In genomic region chr6:8735657-8736492, GRCm38 (mm10) we compare ENCODE assay signal across 8 mouse cellular contexts. TPM values are rescaled to one million over a fixed set of nuclear protein-coding genes. Genes with fewer than 3 reads are reported as not detected.
A peak's percentile ranks its signal among the peaks of the same experiment; 100 is the strongest.
DNase-seq lines count a peak whose midpoint lies in the region; TF ChIP-seq lines count a peak whose summit lies in the region.
"Had no signal": no experiment of that assay in that cellular context is flagged by ENCODE, and none has a peak within 500 bp of the region (broad histone marks: within the 10 kb centered on the region; RNA-seq: fewer than 3 reads in every experiment).

No protein-coding gene starts in this region.

- no peak overlapping the region for H3K27ac ChIP-seq in cerebellum, adult 2 months (ENCODE audit: insufficient read depth, low read length)
- H3K27ac ChIP-seq: liver, embryonic 13.5 days had no signal

- TF ChIP-seq CTCF in cerebellum, adult 2 months (IDR thresholded peaks at IDR 0.05; ENCODE audit: borderline replicate concordance, insufficient read depth, low read depth, low read length) = peak; percentile 82

- no peaks in the 10 kb centered on the region for H3K27me3 ChIP-seq in cerebellum, adult 2 months (ENCODE audit: control insufficient read depth, insufficient read depth, low read length)
- H3K27me3 ChIP-seq: liver, embryonic 13.5 days had no signal

- DNase-seq in R1 (ENCODE audit: low read depth, low spot score) = peak; percentile 49
- DNase-seq in cerebellum, adult 2 months = peak; percentile 66 to 75
- DNase-seq in frontal cortex, adult 2 months (ENCODE audit: extremely low spot score in 1 of 2, low spot score in 1 of 2) = peak; percentile 42 to 86
- peak; percentile 92 for DNase-seq in induced T-regulatory cell, adult 2 months (ENCODE audit: low read depth)
- peak; percentile 79 to 81 for DNase-seq in left cerebral cortex, adult 18-20 months (ENCODE audit: low spot score in 2 of 2)
- DNase-seq in mesoderm, embryonic 11.5 days (ENCODE audit: low read depth, low spot score) = peak; percentile 54
- DNase-seq in right cerebral cortex, postnatal 4 days = peak; percentile 85
- DNase-seq: liver, embryonic 13.5 days had no signal

- no peak for TF ChIP-seq POLR2A in cerebellum, adult 2 months (IDR thresholded peaks at IDR 0.05; ENCODE audit: borderline replicate concordance, insufficient read depth, low read length)

- WGBS in cerebellum, adult 2 months = 53% methylated on average over 8 of the region's 8 CpGs

- no peak overlapping the region for H3K4me3 ChIP-seq in cerebellum, adult 2 months (replicated peaks; ENCODE audit: insufficient read depth, low read depth, low read length)
- H3K4me3 ChIP-seq: liver, embryonic 13.5 days had no signal

- H3K4me1 ChIP-seq in cerebellum, adult 2 months (ENCODE audit: control insufficient read depth, insufficient read depth, low read length) = no peaks in the 10 kb centered on the region
- H3K4me1 ChIP-seq: liver, embryonic 13.5 days had no signal

RNA-seq across cellular contexts. Expression of gene Ica1, which starts 42.4 kb away (rescaled TPM):
- 36.1 and 37.8 TPM in 2 replicates for polyA plus RNA-seq in cerebellum, adult 2 months (2012; rRNA removed)
- polyA plus RNA-seq in frontal cortex, adult 2 months (2012; rRNA removed) = 37.3 and 40.2 TPM in 2 replicates
- total RNA-seq in left cerebral cortex, adult 18-20 months (2021) = 10 to 100 TPM; 60.1 to 60.5 TPM
